In genomic region chr11:69098762-69099091, GRCm38 (mm10) we compare ENCODE assay signal across 8 mouse cellular contexts. TPM values are rescaled to one million over a fixed set of nuclear protein-coding genes. Genes with fewer than 3 reads are reported as not detected.
DNase-seq lines count a peak whose midpoint lies in the region; ATAC-seq and TF ChIP-seq lines count a peak whose summit lies in the region.

No protein-coding gene starts in this region.

- peak overlapping the region; percentile 79 for H3K4me3 ChIP-seq in ES-Bruce4 (ENCODE audit: low read depth, low read length)
- peak overlapping the region; percentile 56 for H3K4me3 ChIP-seq in forebrain, embryonic 15.5 days
- H3K4me3 ChIP-seq in lung, embryonic 14.5 days (ENCODE audit: low read depth, low read length): peak overlapping the region; percentile 55

- WGBS in forebrain, embryonic 15.5 days: under 1% methylated on average over 19 of the region's 19 CpGs
- WGBS in lung, embryonic 14.5 days: under 1% methylated on average over 19 of the region's 19 CpGs

- TF ChIP-seq POLR2A in ES-Bruce4 (IDR thresholded peaks at IDR 0.05; ENCODE audit: insufficient read depth, low read length): no peak

- no peak for TF ChIP-seq EP300 in ES-Bruce4 (IDR thresholded peaks at IDR 0.05; ENCODE audit: insufficient read depth, low read depth, low read length)

- no peak for TF ChIP-seq CTCF in ES-Bruce4 (IDR thresholded peaks at IDR 0.05; ENCODE audit: low read depth, low read length)
- no peak for TF ChIP-seq CTCF in lung, embryonic 14.5 days (IDR thresholded peaks at IDR 0.05; ENCODE audit: low read depth)

- H3K27me3 ChIP-seq in ES-Bruce4 (ENCODE audit: control insufficient read depth, insufficient read depth, low read length, poor library complexity, severe bottlenecking): no peaks in the 10 kb centered on the region
- H3K27me3 ChIP-seq in forebrain, embryonic 15.5 days: no peaks in the 10 kb centered on the region
- H3K27me3 ChIP-seq in lung, embryonic 14.5 days (ENCODE audit: insufficient read depth, low read length): no peaks in the 10 kb centered on the region

- intact Hi-C loops in heart, postnatal 25 days (cut with DNase I): loop anchor here (5.0 kb wide), 1 partner anchor 299 kb away; the partner anchor contains the start of genes Cyb5d1, Naa38 and Tmem88

- no peak for ATAC-seq in forebrain, embryonic 15.5 days (replicated peaks)
- 0 out of 2 replicates have a peak, but pooled peaks have one; percentile 2 for ATAC-seq in lung, embryonic 14.5 days (ENCODE audit: insufficient read depth)
- peak; percentile 55 for ATAC-seq in neutrophil, adult 5-6 weeks (ENCODE audit: extremely low read depth, insufficient number of reproducible peaks, low FRiP score, poor library complexity, severe bottlenecking)

- no peaks in the 10 kb centered on the region for H3K4me1 ChIP-seq in ES-Bruce4 (ENCODE audit: control insufficient read depth, insufficient read depth, low read length)
- H3K4me1 ChIP-seq in forebrain, embryonic 15.5 days: peaks cover 65% of the 10 kb centered on the region
- peaks cover 32% of the 10 kb centered on the region for H3K4me1 ChIP-seq in lung, embryonic 14.5 days (ENCODE audit: insufficient read depth)

- H3K4me2 ChIP-seq in forebrain, embryonic 15.5 days (replicated peaks): peak overlapping the region; percentile 69
- peak overlapping the region; percentile 97 for H3K4me2 ChIP-seq in lung, embryonic 14.5 days

- peaks cover 16% of the 10 kb centered on the region for H3K36me3 ChIP-seq in ES-Bruce4 (ENCODE audit: control insufficient read depth, insufficient read depth, low read length, poor library complexity, severe bottlenecking)
- H3K36me3 ChIP-seq in forebrain, embryonic 15.5 days: peaks cover 21% of the 10 kb centered on the region
- H3K36me3 ChIP-seq in lung, embryonic 14.5 days (ENCODE audit: insufficient read depth): peaks cover 34% of the 10 kb centered on the region

- H3K27ac ChIP-seq in ES-Bruce4 (ENCODE audit: insufficient read depth, low read length): no peak overlapping the region
- H3K27ac ChIP-seq in forebrain, embryonic 15.5 days (replicated peaks): peak overlapping the region; percentile 82
- peak overlapping the region; percentile 98 for H3K27ac ChIP-seq in lung, embryonic 14.5 days (ENCODE audit: low read depth)

- H3K9me3 ChIP-seq in ES-Bruce4 (replicated peaks; ENCODE audit: control insufficient read depth, insufficient read depth, low read length, poor library complexity, severe bottlenecking): no peaks in the 10 kb centered on the region
- no peaks in the 10 kb centered on the region for H3K9me3 ChIP-seq in forebrain, embryonic 15.5 days
- no peaks in the 10 kb centered on the region for H3K9me3 ChIP-seq in lung, embryonic 14.5 days (ENCODE audit: low read depth, low read length)

- peak overlapping the region; percentile 65 for H3K9ac ChIP-seq in ES-Bruce4 (ENCODE audit: low read depth, poor library complexity, severe bottlenecking)
- H3K9ac ChIP-seq in forebrain, embryonic 15.5 days (replicated peaks): peak overlapping the region; percentile 61
- H3K9ac ChIP-seq in lung, embryonic 14.5 days: peak overlapping the region; percentile 73

- DNase-seq in cerebellum, adult 11-12 months: peak; percentile 99
- peak; percentile 98 for DNase-seq in heart, postnatal 25 days (ENCODE audit: low spot score)
- peak; percentile 94 to 96 for DNase-seq in layer of hippocampus, adult 8-10 months (ENCODE audit: low spot score in 2 of 2)
- DNase-seq in lung, embryonic 14.5 days: peak; percentile 98
- DNase-seq in testis, postnatal 14 days (ENCODE audit: low spot score): peak; percentile 94

RNA-seq across cellular contexts. Expression of gene Per1, which starts 3.7 kb away (rescaled TPM):
- 25.0 and 29.3 TPM in 2 replicates for polyA plus RNA-seq in ES-Bruce4 (2011; ENCODE audit: insufficient read depth, insufficient read length, low read depth, missing spikeins)
- polyA plus RNA-seq in forebrain, embryonic 15.5 days (2015; fragmentation: Nextera tagmentation; extraction: Ambion mirVana): 7.6 and 8.2 TPM in 2 replicates
- 10 to 100 TPM; 32.3 to 61.0 TPM for total RNA-seq in heart, postnatal 25 days (2021)
- 100 to 1,000 TPM in 2 of 4 experiments, 10 to 100 TPM in 2; 91.2 to 107 (median 97.7) TPM for total RNA-seq in layer of hippocampus, adult 8-10 months (2022)
- polyA plus RNA-seq in lung, embryonic 14.5 days (2014; fragmentation: Nextera tagmentation; extraction: Ambion mirVana): 15.4 and 23.7 TPM in 2 replicates
- total RNA-seq in neutrophil, adult 5-6 weeks (2017): 28.9 and 36.1 TPM in 2 replicates

RNA-seq across cellular contexts. Expression of gene Vamp2, which starts 10.4 kb away (rescaled TPM):
- polyA plus RNA-seq in ES-Bruce4 (2011; ENCODE audit: insufficient read depth, insufficient read length, low read depth, missing spikeins): 39.5 and 41.6 TPM in 2 replicates
- polyA plus RNA-seq in forebrain, embryonic 15.5 days (2015; fragmentation: Nextera tagmentation; extraction: Ambion mirVana): 179 and 188 TPM in 2 replicates
- total RNA-seq in heart, postnatal 25 days (2021): 10 to 100 TPM; 59.6 to 65.7 TPM
- 100 to 1,000 TPM; 926 to 962 (median 934) TPM for total RNA-seq in layer of hippocampus, adult 8-10 months (2022)
- 64.0 and 64.2 TPM in 2 replicates for polyA plus RNA-seq in lung, embryonic 14.5 days (2014; fragmentation: Nextera tagmentation; extraction: Ambion mirVana)
- 108 and 111 TPM in 2 replicates for total RNA-seq in neutrophil, adult 5-6 weeks (2017)

RNA-seq across cellular contexts. Expression of gene Hes7, which starts 21.5 kb away (rescaled TPM):
- polyA plus RNA-seq in ES-Bruce4 (2011; ENCODE audit: insufficient read depth, insufficient read length, low read depth, missing spikeins): not detected in 2 replicates
- 0.42 and 0.46 TPM in 2 replicates for polyA plus RNA-seq in forebrain, embryonic 15.5 days (2015; fragmentation: Nextera tagmentation; extraction: Ambion mirVana)
- under 1 TPM in 1 of 2 experiments, not detected in 1; 0.14 TPM for total RNA-seq in heart, postnatal 25 days (2021)
- 1 to 10 TPM in 3 of 4 experiments, under 1 TPM in 1; 0.97 to 1.8 (median 1.2) TPM for total RNA-seq in layer of hippocampus, adult 8-10 months (2022)
- 0.57 and 0.68 TPM in 2 replicates for polyA plus RNA-seq in lung, embryonic 14.5 days (2014; fragmentation: Nextera tagmentation; extraction: Ambion mirVana)
- 0.23 TPM in 1 of 2 replicates, not detected in the other for total RNA-seq in neutrophil, adult 5-6 weeks (2017)

RNA-seq across cellular contexts. Expression of gene 9130213A22Rik, which starts 23.7 kb away (rescaled TPM):
- polyA plus RNA-seq in ES-Bruce4 (2011; ENCODE audit: insufficient read depth, insufficient read length, low read depth, missing spikeins): not detected in 2 replicates
- 0.31 and 0.38 TPM in 2 replicates for polyA plus RNA-seq in forebrain, embryonic 15.5 days (2015; fragmentation: Nextera tagmentation; extraction: Ambion mirVana)
- under 1 TPM in 1 of 2 experiments, not detected in 1; 0.21 TPM for total RNA-seq in heart, postnatal 25 days (2021)
- total RNA-seq in layer of hippocampus, adult 8-10 months (2022): 1 to 10 TPM; 1.4 to 1.7 (median 1.5) TPM
- 0.19 and 0.41 TPM in 2 replicates for polyA plus RNA-seq in lung, embryonic 14.5 days (2014; fragmentation: Nextera tagmentation; extraction: Ambion mirVana)
- total RNA-seq in neutrophil, adult 5-6 weeks (2017): 0.23 and 0.74 TPM in 2 replicates

RNA-seq across cellular contexts. Expression of gene Aloxe3, which starts 27.0 kb away (rescaled TPM):
- polyA plus RNA-seq in ES-Bruce4 (2011; ENCODE audit: insufficient read depth, insufficient read length, low read depth, missing spikeins): 1.7 and 2.0 TPM in 2 replicates
- polyA plus RNA-seq in forebrain, embryonic 15.5 days (2015; fragmentation: Nextera tagmentation; extraction: Ambion mirVana): 2.2 and 3.6 TPM in 2 replicates
- total RNA-seq in heart, postnatal 25 days (2021): not detected
- total RNA-seq in layer of hippocampus, adult 8-10 months (2022): 10 to 100 TPM in 2 of 4 experiments, 1 to 10 TPM in 2; 8.8 to 14.4 (median 10.1) TPM
- polyA plus RNA-seq in lung, embryonic 14.5 days (2014; fragmentation: Nextera tagmentation; extraction: Ambion mirVana): 0.09 and 0.17 TPM in 2 replicates
- 0.25 TPM in 1 of 2 replicates, not detected in the other for total RNA-seq in neutrophil, adult 5-6 weeks (2017)
